Mouse (Mus musculus): Measurements from ENCODE around the gene Gm42957.
"Not testable (repeated sequence)": the region's sequence is repeated elsewhere in the genome, so short reads cannot be mapped to it uniquely, and the experiment has no call there.

Gene Gm42957

DNA sequence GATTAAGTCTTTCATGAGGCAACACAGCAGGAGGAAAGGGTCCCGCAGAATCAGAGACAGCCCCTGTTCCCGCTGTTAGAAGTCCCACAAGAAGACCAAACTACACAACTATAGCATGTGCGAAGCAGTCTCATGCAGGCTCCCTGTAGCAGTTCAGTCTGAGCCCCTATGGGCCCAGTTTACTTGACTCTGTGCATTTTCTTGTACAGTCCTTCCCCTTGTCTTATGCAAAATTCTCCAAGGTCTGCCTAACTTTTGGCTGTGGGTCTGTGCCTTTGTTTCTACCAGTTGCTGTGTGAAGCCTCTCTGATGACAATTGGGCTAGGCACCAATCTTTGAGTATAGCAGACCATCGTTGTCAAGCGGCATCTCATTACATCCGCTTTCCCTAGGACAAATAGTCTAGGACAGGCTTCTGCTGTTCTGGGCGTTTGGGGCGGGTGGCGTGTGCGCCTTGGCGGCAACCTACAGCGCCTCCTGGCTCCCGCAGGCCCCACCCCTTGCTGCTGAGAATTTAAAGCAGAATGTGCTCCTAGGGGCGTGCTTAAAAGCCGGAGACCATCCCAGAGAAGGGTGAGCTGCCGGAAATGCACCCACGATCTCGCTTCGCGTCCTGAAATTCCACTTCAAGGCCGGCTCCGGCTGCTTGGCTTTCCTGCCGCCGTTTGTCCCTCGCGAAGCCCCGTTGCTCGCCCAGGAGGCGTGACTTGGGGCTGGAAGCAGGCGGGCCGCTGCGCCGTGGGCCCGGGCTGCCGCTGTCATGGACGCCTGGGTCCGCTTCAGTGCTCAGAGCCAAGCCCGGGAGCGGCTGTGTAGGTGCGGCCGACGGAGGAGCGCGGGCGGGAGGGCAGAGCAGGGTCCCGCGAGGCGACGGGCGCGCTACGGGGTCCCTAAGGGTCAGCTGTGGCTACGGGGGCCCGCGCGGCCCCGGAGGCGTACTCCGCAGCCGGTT is at the start of gene Gm42957, which contains the start of gene Pex11b:
Gene Gm42957 (plus strand): TSS at position 547 of the 952 bp plus-strand sequence.
Gene Pex11b (plus strand): TSS at position 449 of the 952 bp plus-strand sequence.
- peak; percentile 87 to 89 for DNase-seq (ENCODE audit: low spot score in 2 of 2)

DNA sequence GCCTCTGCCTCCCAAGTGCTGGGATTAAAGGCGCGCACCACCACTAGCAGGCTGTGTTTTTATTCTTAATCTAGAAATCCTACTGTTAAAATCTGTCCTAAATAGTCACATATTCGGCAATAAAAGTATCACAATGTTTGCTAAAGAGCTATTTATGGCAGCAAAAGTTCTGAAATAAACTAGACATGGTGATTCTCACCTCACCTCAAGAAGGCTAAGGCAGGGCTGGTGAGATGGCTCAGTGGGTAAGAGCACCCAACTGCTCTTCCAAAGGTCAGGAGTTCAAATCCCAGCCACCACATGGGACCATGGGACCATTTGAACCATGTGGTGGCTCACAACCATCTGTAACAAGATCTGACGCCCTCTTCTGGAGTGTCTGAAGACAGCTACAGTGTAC is 44.6 kb upstream of the Gm42957 start:
- no peak for DNase-seq (ENCODE audit: low spot score in 2 of 2)

DNA sequence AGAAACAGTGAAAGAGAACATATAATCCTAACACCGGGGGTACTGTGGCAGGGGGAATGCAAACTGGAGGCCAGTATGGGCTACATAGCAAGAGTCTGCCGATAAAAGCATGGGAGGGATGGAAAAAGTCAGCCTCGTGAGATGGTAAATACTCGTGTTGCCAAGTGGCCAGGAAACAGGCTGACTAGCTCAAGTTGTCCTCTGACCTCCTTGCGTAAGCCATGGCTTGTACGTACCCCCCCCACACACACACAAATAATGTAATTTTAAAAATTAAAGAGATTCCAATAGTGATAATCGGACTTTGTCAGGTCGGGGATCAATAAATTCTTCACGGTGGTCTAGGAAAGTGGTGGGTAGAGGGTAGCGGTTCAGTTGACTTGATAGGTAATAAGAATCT is 41.9 kb upstream of the Gm42957 start:
- no peak for DNase-seq (ENCODE audit: low spot score in 2 of 2)

DNA sequence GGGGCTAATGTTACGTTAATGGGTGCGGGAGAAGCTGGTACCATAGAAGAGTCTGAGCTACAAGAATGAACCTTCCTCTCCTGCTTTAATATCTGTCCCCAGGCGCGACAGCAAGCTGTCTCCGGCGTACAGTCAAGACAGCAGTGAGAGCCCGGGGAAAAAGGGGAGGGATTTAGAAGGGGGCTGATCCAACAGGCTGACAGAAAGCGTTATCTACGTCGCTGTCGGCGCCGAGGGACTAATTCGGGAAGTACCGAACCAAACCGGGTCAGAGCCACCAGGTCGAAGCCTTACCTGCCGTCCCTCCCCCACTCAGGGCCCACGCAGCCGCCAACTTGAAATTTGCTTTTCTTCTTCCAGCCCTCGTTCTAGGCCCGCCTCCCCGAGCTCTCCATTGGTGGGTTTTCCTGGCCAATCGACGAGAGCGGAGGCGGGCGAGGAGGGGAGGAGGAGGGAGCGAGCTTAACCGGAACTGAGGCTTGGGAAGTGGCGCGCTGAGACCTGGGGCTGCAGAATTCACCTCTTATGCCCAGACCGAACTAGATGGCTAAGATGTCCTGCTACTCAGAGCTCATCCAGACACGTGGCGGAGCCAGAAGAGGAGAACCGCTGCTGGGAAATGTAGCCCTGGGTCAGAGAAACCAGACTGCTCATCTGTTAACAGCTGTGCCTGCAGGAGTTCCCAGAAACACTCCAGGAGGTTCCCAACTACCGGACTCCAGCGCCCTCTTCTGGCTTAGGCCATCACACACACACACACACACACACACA is 41.3 kb upstream of the Gm42957 start, which contains the start of gene Polr3gl:
Gene Polr3gl (minus strand): TSS at position 392 of the 771 bp plus-strand sequence.
- peak; percentile 92 to 94 for DNase-seq (ENCODE audit: low spot score in 2 of 2)

DNA sequence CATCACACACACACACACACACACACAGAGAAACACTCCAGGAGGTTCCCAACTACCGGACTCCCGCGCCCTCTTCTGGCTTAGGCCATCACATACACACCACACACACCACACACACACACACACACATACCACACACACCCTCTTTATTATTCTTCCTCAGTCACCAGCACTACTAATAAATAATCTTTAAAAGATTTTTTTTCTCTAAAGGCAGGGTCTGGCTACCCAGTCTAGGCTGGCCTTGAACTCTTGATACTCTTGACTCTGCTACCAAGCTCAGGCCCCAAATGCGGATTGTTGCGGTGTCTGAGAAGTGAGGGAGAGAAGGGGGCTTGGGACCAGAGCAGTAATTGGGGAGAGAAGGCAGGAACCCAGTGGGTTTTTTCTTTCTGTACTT is 40.4 kb upstream of the Gm42957 start:
- DNase-seq (ENCODE audit: low spot score in 2 of 2), result no peak

DNA sequence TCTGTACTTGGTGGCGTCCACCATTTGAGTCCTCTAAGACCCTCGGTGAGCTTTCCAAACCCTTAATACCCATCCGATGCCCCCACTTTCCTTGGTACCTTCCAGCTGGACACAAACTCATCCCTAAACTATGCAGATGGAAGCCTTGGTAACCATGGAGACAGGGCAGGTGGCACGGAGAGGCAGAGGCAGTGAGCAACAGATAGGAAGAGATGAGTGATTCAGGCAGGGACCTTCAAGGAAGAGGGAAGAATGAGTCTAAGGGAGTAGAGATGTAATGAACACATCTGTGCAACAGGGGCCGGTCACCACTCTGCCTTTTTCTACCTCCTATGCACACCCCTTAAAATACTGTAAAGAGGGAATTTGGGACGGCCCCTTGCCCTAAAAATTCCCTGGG is 39.6 kb upstream of the Gm42957 start:
- no peak for DNase-seq (ENCODE audit: low spot score in 2 of 2)

DNA sequence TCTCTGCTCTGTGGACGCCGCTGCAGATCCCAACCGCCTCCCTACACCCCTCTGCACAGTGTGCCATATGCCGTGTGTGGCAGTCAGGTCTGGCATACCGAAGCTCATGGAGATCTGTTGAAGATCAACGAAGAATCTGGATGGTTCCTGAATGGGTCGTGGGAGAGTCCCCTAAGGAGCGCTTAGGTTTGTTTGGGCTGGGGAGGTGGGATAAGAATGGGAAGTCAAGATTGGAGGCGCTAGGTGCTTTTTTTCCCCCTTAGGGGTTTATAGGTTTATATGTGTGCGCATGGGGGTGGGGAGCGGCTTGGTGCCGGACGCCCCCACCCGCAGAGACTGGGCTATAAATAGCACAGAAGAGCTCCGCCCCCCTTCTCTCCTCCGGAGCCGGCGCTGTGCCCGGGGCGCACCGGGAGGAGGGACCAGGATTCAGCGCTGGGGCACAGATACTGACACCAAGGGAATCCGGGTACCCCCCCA is 39.0 kb upstream of the Gm42957 start, which contains the start of gene Ankrd34a:
Gene Ankrd34a (plus strand): TSS at position 409 of the 480 bp plus-strand sequence.
- no peak for DNase-seq (ENCODE audit: low spot score in 2 of 2)

DNA sequence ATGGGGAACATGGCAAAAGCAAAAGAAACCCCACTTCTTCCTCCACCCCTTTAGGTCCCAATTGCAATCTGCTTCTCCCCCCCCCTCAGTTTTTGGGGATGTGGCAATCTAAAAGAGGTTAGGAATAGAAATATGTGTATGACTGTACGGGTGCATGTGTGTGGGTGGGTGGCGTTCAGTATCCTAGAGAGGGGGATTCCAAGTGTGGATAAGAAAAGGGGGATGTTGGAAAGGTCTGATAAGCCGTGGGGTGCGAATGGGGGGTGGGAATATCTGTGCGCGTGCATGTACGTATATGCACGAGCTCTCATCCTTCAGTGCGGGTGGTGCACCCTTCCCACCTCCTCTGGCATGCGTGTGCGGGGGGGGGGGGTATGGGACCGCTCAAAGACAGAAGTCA is 38.4 kb upstream of the Gm42957 start:
- no peak for DNase-seq (ENCODE audit: low spot score in 2 of 2)

DNA sequence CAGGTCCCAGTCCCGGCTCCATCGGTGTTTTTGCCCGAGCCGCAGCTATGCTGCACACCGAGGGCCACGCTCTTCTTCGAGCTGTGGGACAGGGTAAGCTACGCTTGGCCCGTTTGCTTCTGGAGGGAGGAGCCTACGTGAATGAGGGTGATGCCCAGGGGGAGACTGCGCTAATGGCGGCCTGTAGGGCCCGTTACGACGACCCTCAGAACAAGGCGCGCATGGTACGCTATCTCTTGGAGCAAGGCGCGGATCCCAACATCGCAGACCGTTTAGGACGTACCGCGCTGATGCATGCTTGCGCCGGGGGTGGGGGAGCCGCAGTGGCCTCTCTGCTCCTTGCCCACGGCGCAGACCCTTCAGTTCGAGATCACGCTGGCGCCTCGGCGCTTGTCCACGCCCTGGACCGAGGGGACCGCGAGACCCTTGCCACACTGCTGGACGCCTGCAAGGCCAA is 37.8 kb upstream of the Gm42957 start:
- DNase-seq (ENCODE audit: low spot score in 2 of 2), result no peak

DNA sequence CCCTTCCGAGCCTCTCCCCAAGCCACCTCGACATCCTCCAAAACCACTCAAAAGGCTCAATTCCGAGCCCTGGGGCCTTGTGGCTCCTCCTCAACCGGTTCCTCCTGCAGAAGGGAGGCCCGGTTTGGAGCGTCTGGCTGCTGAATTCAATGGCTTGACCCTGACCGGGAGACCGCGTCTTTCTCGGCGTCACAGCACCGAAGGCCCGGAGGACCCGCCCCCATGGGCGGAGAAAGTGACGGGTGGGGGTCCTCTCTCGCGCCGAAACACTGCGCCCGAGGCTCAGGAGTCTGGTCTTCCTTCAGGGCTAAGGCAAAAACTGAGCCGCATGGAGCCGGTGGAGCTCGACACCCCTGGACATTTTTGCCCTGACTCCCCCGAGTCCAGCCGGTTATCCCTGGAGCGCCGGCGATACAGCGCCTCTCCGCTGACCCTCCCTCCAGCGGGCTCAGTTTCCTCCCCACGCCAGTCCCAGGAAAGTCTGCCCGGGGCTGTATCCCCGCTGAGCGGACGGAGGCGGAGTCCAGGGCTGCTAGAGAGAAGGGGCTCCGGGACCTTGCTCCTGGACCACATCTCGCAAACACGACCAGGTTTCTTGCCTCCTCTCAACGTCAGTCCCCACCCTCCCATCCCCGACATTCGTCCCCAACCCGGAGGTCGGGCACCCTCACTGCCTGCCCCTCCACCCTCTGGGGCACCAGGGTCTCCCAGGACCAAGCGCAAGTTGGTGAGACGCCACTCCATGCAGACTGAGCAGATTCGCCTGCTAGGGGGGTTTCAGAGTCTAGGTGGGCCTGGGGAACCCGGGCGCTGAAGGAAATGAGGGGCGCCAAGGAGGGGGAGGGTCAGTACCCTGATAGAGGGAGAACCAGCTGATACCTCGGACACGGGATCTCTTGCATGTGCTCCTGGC is 36.9 kb upstream of the Gm42957 start:
- peak in 1 of 2 experiments; percentile 68 for DNase-seq (ENCODE audit: low spot score in 2 of 2)

DNA sequence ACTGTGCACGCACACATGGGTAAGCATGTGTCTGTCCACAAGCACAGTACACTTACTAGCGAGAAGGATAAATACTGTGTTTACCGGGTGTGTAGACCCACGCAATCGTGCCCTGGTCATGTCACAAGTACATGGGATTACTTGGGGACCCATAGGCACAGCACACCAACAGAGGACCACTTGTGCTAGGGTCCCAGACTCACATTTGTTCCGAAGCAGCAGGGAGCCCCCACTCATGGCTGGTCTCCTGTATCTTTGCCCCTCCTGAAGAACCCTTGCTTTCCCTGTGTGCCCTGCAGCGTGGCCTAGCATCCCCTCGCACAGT is 36.2 kb upstream of the Gm42957 start:
- DNase-seq (ENCODE audit: low spot score in 2 of 2), result no peak

DNA sequence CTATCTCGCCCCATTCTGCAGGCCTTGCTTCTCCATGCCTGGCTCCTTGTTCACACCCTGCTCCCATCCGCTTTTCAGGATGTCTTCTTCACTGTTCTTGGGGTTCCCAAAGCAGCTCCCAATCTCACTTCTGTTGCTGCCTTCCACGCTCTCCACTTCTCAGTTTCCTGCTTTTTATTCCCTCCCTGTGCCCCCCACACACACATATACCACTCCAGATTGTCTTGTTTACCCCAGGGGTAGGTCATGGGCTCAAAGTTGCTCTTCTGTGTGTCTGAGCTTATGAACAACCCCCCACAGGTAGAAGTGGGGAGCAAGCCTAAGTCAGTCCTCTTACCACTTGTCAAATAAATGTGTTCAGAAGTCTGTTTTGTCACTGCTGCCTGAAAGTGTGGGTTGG is 35.9 kb upstream of the Gm42957 start:
- no peak for DNase-seq (ENCODE audit: low spot score in 2 of 2)

DNA sequence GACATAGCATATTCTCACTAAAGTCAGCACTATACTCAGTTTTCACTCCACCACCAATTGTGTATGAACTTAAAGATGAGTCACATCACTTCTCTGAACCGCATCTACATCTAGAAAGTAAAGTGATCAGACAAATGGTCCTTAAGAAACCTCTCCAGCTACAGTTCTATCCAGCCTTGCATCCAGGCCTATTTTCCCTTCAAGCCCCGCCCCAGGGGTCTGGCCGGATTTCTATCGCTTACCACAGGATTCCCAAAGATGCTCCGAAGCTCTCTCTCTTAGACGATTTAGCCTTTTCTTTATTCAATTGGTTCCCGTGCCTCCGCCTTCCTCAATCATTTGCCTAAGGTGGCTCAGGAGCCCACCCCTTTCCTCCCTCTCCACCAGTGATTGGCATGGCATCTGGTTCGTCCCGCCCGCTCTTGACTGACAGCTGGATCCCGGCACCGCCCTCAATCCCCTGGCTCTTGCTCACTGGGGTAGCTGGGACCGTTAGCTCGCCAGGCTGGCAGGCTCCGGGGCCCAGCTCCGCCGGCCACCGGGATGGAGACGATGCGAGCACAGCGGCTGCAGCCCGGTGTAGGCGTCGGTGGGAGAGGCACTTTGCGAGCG is 34.5 kb upstream of the Gm42957 start, which contains the start of gene Lix1l:
Gene Lix1l (plus strand): TSS at position 511 of the 612 bp plus-strand sequence.
- peak; percentile 85 to 92 for DNase-seq (ENCODE audit: low spot score in 2 of 2)

DNA sequence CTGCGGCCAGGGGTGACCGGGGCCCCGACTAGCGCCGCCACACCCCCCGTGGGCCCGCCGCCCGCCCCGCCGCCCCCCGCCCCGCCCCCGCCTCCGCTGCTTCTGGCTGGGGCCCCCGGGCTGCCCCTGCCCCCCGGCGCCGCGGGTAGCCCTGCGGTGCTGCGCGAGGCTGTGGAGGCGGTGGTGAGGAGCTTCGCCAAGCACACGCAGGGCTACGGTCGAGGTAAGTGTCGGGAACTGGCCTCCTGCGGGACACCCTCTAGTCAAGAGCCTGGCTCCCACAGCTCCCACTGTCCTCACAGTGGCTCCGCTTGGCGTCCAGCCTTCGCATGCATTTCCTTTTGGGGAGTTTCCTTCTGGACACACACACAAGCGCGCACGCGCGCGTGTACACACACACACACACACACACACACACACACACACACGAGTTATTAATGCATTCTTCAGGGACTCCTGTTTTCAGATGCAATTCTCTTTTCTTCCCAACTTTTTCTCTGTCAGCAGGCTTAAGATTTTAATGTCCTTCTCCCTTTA is 34.0 kb upstream of the Gm42957 start:
- DNase-seq (ENCODE audit: low spot score in 2 of 2), result peak; percentile 42 to 72

DNA sequence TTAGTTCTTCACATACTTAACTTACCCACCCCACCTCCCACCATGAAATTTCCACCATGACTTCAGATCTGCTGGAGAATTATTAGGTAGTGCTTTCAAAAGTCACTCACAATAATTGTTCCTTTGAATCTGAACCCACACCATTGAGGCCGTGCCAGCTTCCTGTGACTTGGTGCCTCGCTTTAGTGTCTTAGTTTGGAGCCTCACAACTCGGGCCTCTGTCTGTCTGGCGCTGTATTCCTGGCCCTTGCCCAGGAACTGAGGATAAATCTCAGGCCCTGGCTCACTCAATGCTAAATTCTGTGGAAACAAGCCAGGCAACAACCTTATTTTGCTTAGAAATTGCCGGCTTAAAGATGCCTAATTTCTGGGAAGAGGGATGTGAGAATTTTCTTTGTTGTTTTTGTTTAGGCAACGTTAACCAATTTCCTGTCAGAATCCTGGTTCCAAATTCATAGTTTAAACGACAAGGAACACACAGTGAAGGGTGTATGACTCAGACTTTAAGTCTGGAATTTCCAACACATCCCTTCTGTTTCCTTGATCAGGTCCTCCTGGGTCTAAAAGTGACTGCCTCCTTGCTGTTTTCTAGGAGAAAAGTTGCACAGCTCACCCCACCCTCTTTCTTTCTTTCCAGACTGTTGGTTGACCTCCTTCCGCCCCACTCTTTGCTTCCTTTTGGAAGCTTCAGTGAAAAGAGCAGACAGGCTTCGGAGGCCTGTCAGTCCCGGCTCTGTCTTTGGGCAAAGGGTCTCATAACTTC is 33.2 kb upstream of the Gm42957 start:
- DNase-seq (ENCODE audit: low spot score in 2 of 2), result no peak

DNA sequence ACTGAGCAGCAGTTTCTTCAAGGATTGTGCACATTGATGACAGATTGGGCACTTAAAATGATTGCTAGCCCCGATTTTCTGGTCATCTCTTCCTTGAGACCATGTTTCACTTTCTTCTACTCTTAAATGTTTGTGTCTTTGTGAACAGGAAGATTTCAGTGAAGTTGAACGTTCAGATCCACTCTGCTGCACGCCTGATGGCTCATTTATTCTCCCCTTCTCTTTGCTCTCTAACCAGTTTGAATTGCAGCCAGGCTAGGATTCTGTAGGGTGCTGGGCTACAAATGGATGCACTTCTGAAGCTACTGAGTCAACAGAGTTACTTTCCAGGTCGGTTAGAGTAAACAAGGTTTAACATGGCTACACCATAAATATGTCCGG is 32.6 kb upstream of the Gm42957 start:
- DNase-seq (ENCODE audit: low spot score in 2 of 2), result no peak

DNA sequence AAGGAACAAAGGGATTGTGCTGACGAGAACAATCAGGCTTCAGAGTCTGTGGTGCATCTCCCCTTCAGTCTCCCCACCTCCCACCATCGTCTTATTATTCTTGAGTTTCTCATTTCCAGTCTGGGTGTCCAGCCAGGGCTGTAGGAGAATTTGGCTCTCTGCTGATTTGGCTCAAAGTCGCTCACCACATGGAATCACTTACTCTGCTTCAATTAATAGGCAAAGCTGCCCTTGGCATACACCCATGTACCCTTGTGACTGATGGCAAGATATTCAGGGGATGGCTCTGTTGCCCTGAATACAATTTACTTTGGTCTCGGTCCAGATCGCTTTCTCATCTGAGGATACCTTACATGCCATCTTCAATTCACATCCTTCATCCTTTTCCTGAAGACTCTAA is 32.0 kb upstream of the Gm42957 start:
- no peak for DNase-seq (ENCODE audit: low spot score in 2 of 2)

DNA sequence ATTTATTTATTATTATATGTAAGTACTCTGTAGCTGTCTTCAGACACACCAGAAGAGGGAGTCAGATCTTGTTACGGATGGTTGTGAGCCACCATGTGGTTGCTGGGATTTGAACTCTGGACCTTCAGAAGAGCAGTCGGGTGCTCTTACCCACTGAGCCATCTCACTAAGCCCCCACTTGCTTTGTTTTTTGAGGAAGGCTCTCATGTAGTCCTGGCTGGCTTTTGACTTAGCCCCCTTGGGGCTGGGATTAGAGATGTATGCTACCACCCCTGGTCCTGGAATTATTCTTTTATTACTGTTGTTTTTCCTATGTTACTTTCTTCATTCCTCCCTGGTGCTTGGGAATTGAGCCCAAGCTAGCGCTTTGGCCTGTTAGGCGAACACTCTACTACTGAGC is 29.3 kb upstream of the Gm42957 start:
- not testable (repeated sequence) for DNase-seq (ENCODE audit: low spot score in 2 of 2)

DNA sequence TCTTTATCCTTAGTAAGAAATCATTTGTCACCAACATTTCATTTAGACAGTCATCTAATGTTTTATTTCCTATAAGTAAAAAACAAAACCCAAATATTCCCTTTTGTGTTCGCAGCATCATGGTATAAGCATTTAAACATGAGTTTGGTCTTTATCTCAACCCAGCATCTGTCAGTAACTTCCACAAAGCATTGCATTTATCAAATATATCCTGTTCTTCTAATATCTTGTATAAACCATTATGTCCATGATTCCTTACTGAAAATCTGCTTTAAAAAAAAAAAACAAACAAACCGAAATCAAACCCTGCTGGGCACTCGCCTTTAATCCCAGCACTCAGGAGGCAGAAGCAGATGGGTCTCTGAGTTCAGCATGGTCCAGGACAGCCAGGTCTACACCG is 28.7 kb upstream of the Gm42957 start:
- DNase-seq (ENCODE audit: low spot score in 2 of 2), result no peak

DNA sequence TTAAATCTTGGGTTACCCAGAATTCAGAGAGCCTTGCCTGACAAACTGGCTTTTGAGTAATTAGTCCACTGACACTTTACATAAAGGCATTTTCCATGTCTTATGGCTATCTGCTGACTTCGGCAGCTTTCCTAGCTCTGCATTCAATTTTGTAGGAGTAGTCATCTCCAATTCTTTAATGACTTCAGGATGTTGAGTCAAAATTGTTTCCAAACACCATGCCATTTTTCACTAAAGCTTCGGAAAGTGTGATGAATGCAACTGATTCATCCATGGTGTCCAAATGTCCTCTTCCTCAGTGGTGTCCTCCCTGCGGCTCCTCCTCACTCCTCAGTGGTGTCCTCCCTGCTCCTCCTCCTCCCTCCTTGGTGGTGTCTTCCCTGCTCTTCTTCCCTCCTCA is 17.3 kb upstream of the Gm42957 start:
- DNase-seq (ENCODE audit: low spot score in 2 of 2), result no peak
